Mouse (Mus musculus) neural tube, embryonic 14.5 days (tissue): ENCODE measurements around the gene Dna2. TPM values are rescaled to one million over a fixed set of nuclear protein-coding genes. Genes with fewer than 3 reads are reported as not detected.

Experiments
- ATAC-seq: fragments of 200-750 bp; cut with Nextera tagmentation; 2 replicates; pipeline ENCODE4 v1.8.0; 2017; ENCODE audit warnings: low read depth, mild to moderate bottlenecking, moderate TSS enrichment, moderate library complexity
- H3K27ac ChIP-seq: fragments of 300-500 bp; sonication (generic); 2 replicates; pipeline ENCODE4 v1.5.1; 2014; ENCODE audit warnings: low read depth, mild to moderate bottlenecking, control low read depth, low read length, moderate library complexity, mixed read lengths
- H3K27me3 ChIP-seq: fragments of 300-500 bp; sonication (generic); 2 replicates; pipeline ENCODE4 v1.6.1; 2014; ENCODE audit warnings: low read length; ENCODE audit not compliant: control insufficient read depth, insufficient read depth
- H3K36me3 ChIP-seq: fragments of 300-500 bp; sonication (generic); 2 replicates; pipeline ENCODE4 v1.6.1; 2014; ENCODE audit warnings: low read length, mixed read lengths; ENCODE audit not compliant: control insufficient read depth, insufficient read depth
- H3K4me1 ChIP-seq: fragments of 300-500 bp; sonication (generic); 2 replicates; pipeline ENCODE4 v1.6.1; 2014; ENCODE audit warnings: low read length; ENCODE audit not compliant: control insufficient read depth, insufficient read depth
- H3K4me2 ChIP-seq: fragments of 300-500 bp; sonication (generic); 2 replicates; pipeline ENCODE4 v1.6.1; 2014; ENCODE audit warnings: mild to moderate bottlenecking, low read depth, low read length, control low read depth
- H3K4me3 ChIP-seq: fragments of 300-500 bp; sonication (generic); 2 replicates; pipeline ENCODE4 v1.5.1; 2014; ENCODE audit warnings: low read depth, low read length, control low read depth, mixed read lengths
- H3K9ac ChIP-seq: fragments of 300-500 bp; sonication (generic); replicated peaks from 2 replicates; pipeline ENCODE4 v1.6.1; 2014; ENCODE audit warnings: low read depth, mild to moderate bottlenecking, control low read depth, low read length, mixed read lengths
- H3K9me3 ChIP-seq: fragments of 300-500 bp; sonication (generic); 2 replicates; pipeline ENCODE4 v1.6.1; 2016; ENCODE audit warnings: low read length; ENCODE audit not compliant: control insufficient read depth
- WGBS: fragments of 180-500 bp; shearing (Covaris S2); extraction: QIAGEN DNeasy Blood & Tissue Kit; methylation state at CpG from one replicate; pipeline ENCODE4 v1.1.7; 2014; 5-methylcytosine and 5-hydroxymethylcytosine counted together
- polyA plus RNA-seq: library from polyadenylated mRNA; unstranded; fragments of >200 nt; fragmentation: Nextera tagmentation; extraction: Ambion mirVana; gene quantifications from 2 replicates; pipeline ENCODE4 v1.2.1, GENCODE M21; 2014

Gene Dna2
- polyA plus RNA-seq, 1 experiment from 2014 or later = 5.1 TPM

- no peak overlapping the region for H3K27ac ChIP-seq
- H3K9ac ChIP-seq = no peak overlapping the region
- no peaks in the 10 kb centered on the region; the same call in 1 of the 2 replicates for H3K4me1 ChIP-seq
- H3K9me3 ChIP-seq = no peaks in the 10 kb centered on the region
- 84% methylated on average over 3 of the region's 3 CpGs for WGBS
- H3K4me2 ChIP-seq = no peak overlapping the region
- no peaks in the 10 kb centered on the region for H3K36me3 ChIP-seq
- H3K27me3 ChIP-seq = no peaks in the 10 kb centered on the region
- no peak for ATAC-seq
- H3K4me3 ChIP-seq = no peak overlapping the region
These were observed 27.8 kb upstream of the Dna2 start for GRCm38 (mm10) chr10:62918985-62919384.

GRCm38 (mm10) chr10:62919925-62920765 lies 26.7 kb upstream of the Dna2 start, which contains the start of gene Slc25a16:
TSS of gene Slc25a16 (plus strand) at chr10:62920633.
- peak within 1 kb of the TSS; percentile 85 for H3K27ac ChIP-seq
- no peaks in the 10 kb centered on the region for H3K36me3 ChIP-seq
- H3K4me1 ChIP-seq = no peaks in the 10 kb centered on the region; the same call in 1 of the 2 replicates
- peak within 1 kb of the TSS; percentile 94 for H3K4me2 ChIP-seq
- WGBS = 9% methylated on average over 50 of the region's 50 CpGs
- peak; percentile 97 for ATAC-seq
- H3K27me3 ChIP-seq = no peaks in the 10 kb centered on the region
- H3K9me3 ChIP-seq = no peaks in the 10 kb centered on the region
- peak within 1 kb of the TSS; percentile 95 for H3K9ac ChIP-seq
- H3K4me3 ChIP-seq = peak within 1 kb of the TSS; percentile 97

GRCm38 (mm10) chr10:62920766-62921156 lies 26.1 kb upstream of the Dna2 start:
- no peaks in the 10 kb centered on the region for H3K27me3 ChIP-seq
- H3K4me2 ChIP-seq = peak overlapping the region; percentile 94
- peak overlapping the region; percentile 97 for H3K4me3 ChIP-seq
- H3K4me1 ChIP-seq = no peaks in the 10 kb centered on the region; the same call in 1 of the 2 replicates
- H3K9me3 ChIP-seq = no peaks in the 10 kb centered on the region
- no peaks in the 10 kb centered on the region for H3K36me3 ChIP-seq
- under 1% methylated on average over 29 of the region's 29 CpGs for WGBS
- peak overlapping the region; percentile 85 for H3K27ac ChIP-seq
- H3K9ac ChIP-seq = peak overlapping the region; percentile 95
- peak; percentile 76 for ATAC-seq

- no peaks in the 10 kb centered on the region; the same call in 1 of the 2 replicates for H3K4me1 ChIP-seq
These were observed 22.7 kb upstream of the Dna2 start for GRCm38 (mm10) chr10:62924096-62924635.

GRCm38 (mm10) chr10:62932381-62932780 lies 14.4 kb upstream of the Dna2 start:
- 96% methylated on average over 1 of the region's 1 CpGs for WGBS

More at GRCm38 (mm10) chr10:62924096-62924635, 22.7 kb upstream of the Dna2 start:
- ATAC-seq = no peak
- Histone ChIP-seq H3K27me3 (no peaks in the 10 kb centered on the region), H3K4me3 (no peak overlapping the region), H3K27ac (no peak overlapping the region), H3K9me3 (no peaks in the 10 kb centered on the region), H3K36me3 (peaks cover 9% of the 10 kb centered on the region; the same call in 1 of the 2 replicates), H3K4me2 (no peak overlapping the region), H3K9ac (no peak overlapping the region)
- 94% methylated on average over 4 of the region's 4 CpGs for WGBS

GRCm38 (mm10) chr10:62944975-62945580 lies 1.7 kb upstream of the Dna2 start:
- Histone ChIP-seq H3K4me2 (no peak overlapping the region), H3K4me1 (no peaks in the 10 kb centered on the region), H3K9ac (no peak overlapping the region), H3K36me3 (peaks cover 13% of the 10 kb centered on the region), H3K9me3 (no peaks in the 10 kb centered on the region), H3K27me3 (no peaks in the 10 kb centered on the region), H3K27ac (no peak overlapping the region), H3K4me3 (no peak overlapping the region)
- no peak for ATAC-seq
- WGBS = 91% methylated on average over 10 of the region's 10 CpGs

More at GRCm38 (mm10) chr10:62932381-62932780, 14.4 kb upstream of the Dna2 start:
- Histone ChIP-seq H3K36me3 (peaks cover 21% of the 10 kb centered on the region), H3K9ac (no peak overlapping the region), H3K4me2 (no peak overlapping the region), H3K4me3 (no peak overlapping the region), H3K9me3 (no peaks in the 10 kb centered on the region), H3K27ac (no peak overlapping the region), H3K4me1 (no peaks in the 10 kb centered on the region), H3K27me3 (no peaks in the 10 kb centered on the region)
- no peak for ATAC-seq

GRCm38 (mm10) chr10:62948551-62948950 lies 1.7 kb downstream of the Dna2 start:
- no peak overlapping the region for H3K4me2 ChIP-seq
- peaks cover 5% of the 10 kb centered on the region; the same call in 1 of the 2 replicates for H3K36me3 ChIP-seq
- no peaks in the 10 kb centered on the region for H3K9me3 ChIP-seq
- no peak overlapping the region for H3K9ac ChIP-seq
- H3K27me3 ChIP-seq = no peaks in the 10 kb centered on the region
- ATAC-seq = no peak
- WGBS = 98% methylated on average over 7 of the region's 7 CpGs
- H3K4me1 ChIP-seq = no peaks in the 10 kb centered on the region
- no peak overlapping the region for H3K27ac ChIP-seq
- H3K4me3 ChIP-seq = no peak overlapping the region

- ATAC-seq = no peak
- no peak overlapping the region for H3K27ac ChIP-seq
- no peak overlapping the region for H3K9ac ChIP-seq
- 96% methylated on average over 7 of the region's 7 CpGs for WGBS
- no peaks in the 10 kb centered on the region for H3K9me3 ChIP-seq
- H3K4me3 ChIP-seq = no peak overlapping the region
- no peaks in the 10 kb centered on the region for H3K4me1 ChIP-seq
- no peak overlapping the region for H3K4me2 ChIP-seq
- H3K27me3 ChIP-seq = no peaks in the 10 kb centered on the region
- H3K36me3 ChIP-seq = peaks cover 38% of the 10 kb centered on the region
These were observed 17.1 kb downstream of the Dna2 start for GRCm38 (mm10) chr10:62963956-62964355.

- Histone ChIP-seq H3K27me3 (no peaks in the 10 kb centered on the region), H3K4me3 (no peak overlapping the region), H3K4me2 (no peak overlapping the region), H3K4me1 (no peaks in the 10 kb centered on the region), H3K9ac (no peak overlapping the region), H3K9me3 (no peaks in the 10 kb centered on the region), H3K27ac (no peak overlapping the region), H3K36me3 (peaks cover 25% of the 10 kb centered on the region)
- 94% methylated on average over 11 of the region's 11 CpGs for WGBS
- ATAC-seq = no peak
These were observed 19.0 kb downstream of the Dna2 start for GRCm38 (mm10) chr10:62965796-62966195.
